Mouse (Mus musculus) lung, adult 2 months (tissue): Measurements from ENCODE around the gene Eva1c.

Source experiments
- CTCF ChIP-seq: fragments of 200-500 bp; IDR thresholded peaks from 2 replicates; pipeline ENCODE4 v1.5.1; 2011; ENCODE audit warnings: mild to moderate bottlenecking, low read length, control low read depth; ENCODE audit not compliant: insufficient read depth
- POLR2A ChIP-seq: fragments of 200-500 bp; IDR thresholded peaks from 2 replicates; pipeline ENCODE4 v1.6.1; 2011; ENCODE audit warnings: low read depth, mild to moderate bottlenecking, control low read depth, low read length, borderline replicate concordance; ENCODE audit errors: extremely low read depth

DNA sequence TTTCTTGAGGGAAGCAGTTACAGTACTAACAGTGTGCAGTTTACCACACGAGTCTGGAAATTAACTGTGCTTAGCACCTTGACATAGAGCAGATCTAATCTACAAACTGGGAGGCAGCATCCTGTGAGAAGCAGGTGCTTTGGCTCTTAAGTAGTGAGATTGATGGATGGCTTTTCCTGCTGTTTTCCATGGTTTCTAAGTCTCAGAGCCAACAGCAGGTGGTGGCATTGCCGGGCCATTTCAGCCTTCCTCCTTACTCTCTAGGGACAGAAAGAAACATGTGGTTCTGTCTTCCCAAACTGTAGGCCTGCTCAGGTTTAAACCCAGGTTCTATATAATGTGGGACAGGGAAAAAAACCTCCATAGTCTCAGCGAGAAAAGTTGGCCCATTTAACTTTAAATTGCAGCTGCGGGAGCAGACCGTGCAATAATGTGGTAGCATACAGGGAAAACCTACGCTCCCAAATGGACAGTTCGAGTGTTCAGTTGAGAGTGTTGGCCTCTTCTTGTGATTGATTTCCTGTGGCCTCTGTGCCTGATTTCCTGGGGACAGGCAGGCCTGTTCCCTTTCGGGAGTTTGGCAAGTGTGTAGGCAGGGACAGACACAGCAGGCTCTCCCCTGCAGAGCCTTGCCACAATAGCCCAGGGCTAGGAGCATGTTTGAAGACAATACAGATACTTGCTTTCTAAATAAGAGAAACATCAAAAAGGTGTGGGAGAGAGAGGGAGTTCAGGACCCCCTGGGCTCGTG lies 6.7 kb downstream of the Eva1c start:
- TF ChIP-seq CTCF (no peak), POLR2A (no peak)
